Mouse (Mus musculus) liver, embryonic 14.5 days (tissue): Measurements from ENCODE around the gene Pde6g. TPM values are rescaled to one million over a fixed set of nuclear protein-coding genes. Genes with fewer than 3 reads are reported as not detected.
"Not testable (repeated sequence)": the region's sequence is repeated elsewhere in the genome, so short reads cannot be mapped to it uniquely, and the experiment has no call there.

Experiments used
- ATAC-seq: fragments of 200-750 bp; cut with Nextera tagmentation; 2 replicates; pipeline ENCODE4 v1.8.0; 2017; ENCODE audit warnings: moderate number of reproducible peaks, mild to moderate bottlenecking, moderate library complexity; ENCODE audit not compliant: insufficient read depth
- DNase-seq, 3 experiments: peaks; one replicate each; pipeline ENCODE4 v3.0.0-alpha.2; 2012 to 2013; ENCODE audit warnings: low read depth in 3 of 3, low spot score in 3 of 3
- H3K27ac ChIP-seq: fragments of 300-500 bp; sonication (generic); 2 replicates; pipeline ENCODE4 v1.5.1; 2014; ENCODE audit warnings: moderate library complexity, mild to moderate bottlenecking, control low read depth, inconsistent platforms
- H3K27me3 ChIP-seq: fragments of 300-500 bp; sonication (generic); 2 replicates; pipeline ENCODE4 v1.6.1; 2014; ENCODE audit warnings: mild to moderate bottlenecking, low read length, moderate library complexity; ENCODE audit not compliant: control insufficient read depth, insufficient read depth
- H3K36me3 ChIP-seq: fragments of 300-500 bp; sonication (generic); replicated peaks from 2 replicates; pipeline ENCODE4 v1.6.1; 2014; ENCODE audit warnings: low read depth; ENCODE audit not compliant: control insufficient read depth, insufficient read depth
- H3K4me1 ChIP-seq, 2 experiments: fragments of 200-500 bp in 1 of 2; fragments of 300-500 bp in 1 of 2; sonication (generic) in 1 of 2; replicated peaks; 2 replicates each; pipeline ENCODE4 v1.6.1; 2012 to 2014; ENCODE audit warnings: antibody characterized with exemption in 1 of 2, inconsistent platforms in 1 of 2, low read length in 1 of 2; ENCODE audit not compliant: control insufficient read depth in 2 of 2, insufficient read depth in 2 of 2
- H3K4me2 ChIP-seq: fragments of 300-500 bp; sonication (generic); 2 replicates; pipeline ENCODE4 v1.6.1; 2014; ENCODE audit warnings: low read depth, mild to moderate bottlenecking, control low read depth, moderate library complexity
- H3K4me3 ChIP-seq, 2 experiments: fragments of 200-500 bp in 1 of 2; fragments of 300-500 bp in 1 of 2; sonication (generic) in 1 of 2; 2 replicates each; pipeline ENCODE4 v1.5.1; 2012 to 2014; ENCODE audit warnings: low read depth in 2 of 2, low read length in 2 of 2, mild to moderate bottlenecking in 2 of 2, control low read depth in 1 of 2, inconsistent platforms in 1 of 2, moderate library complexity in 1 of 2; ENCODE audit not compliant: insufficient read depth in 1 of 2
- H3K9ac ChIP-seq: fragments of 300-500 bp; sonication (generic); replicated peaks from 2 replicates; pipeline ENCODE4 v1.6.1; 2014; ENCODE audit warnings: mild to moderate bottlenecking, control low read depth, moderate library complexity
- H3K9me3 ChIP-seq: fragments of 300-500 bp; sonication (generic); 2 replicates; pipeline ENCODE4 v1.6.1; 2016; ENCODE audit warnings: low read length, mixed read lengths; ENCODE audit not compliant: control insufficient read depth
- CTCF ChIP-seq: IDR thresholded peaks from 2 replicates; pipeline ENCODE4 v1.5.1; 2016; ENCODE audit warnings: antibody characterized with exemption, low read depth, control low read depth
- EP300 ChIP-seq: IDR thresholded peaks from 2 replicates; pipeline ENCODE4 v1.6.1; 2016; ENCODE audit warnings: antibody characterized with exemption, low read depth
- WGBS: fragments of 180-500 bp; shearing (Covaris S2); extraction: QIAGEN DNeasy Blood & Tissue Kit; methylation state at CpG from one replicate; pipeline ENCODE4 v1.1.7; 2014; ENCODE audit not compliant: insufficient replicate concordance; 5-methylcytosine and 5-hydroxymethylcytosine counted together
- polyA plus RNA-seq, 2 experiments: library from polyadenylated mRNA; depleted of rRNA in 1 of 2; stranded (reverse) in 1 of 2; unstranded in 1 of 2; fragments of >200 nt; fragmentation: Nextera tagmentation in 1 of 2; extraction: Ambion mirVana in 1 of 2; gene quantifications; 2 replicates each; pipeline versions ENCODE4 v1.2.1 to v1.2.3; 2012 to 2014

The Pde6g gene
- polyA plus RNA-seq, 2 experiments = 0.19 to 0.23 TPM

- Histone ChIP-seq H3K36me3 (peaks cover 85% of the 10 kb centered on the region), H3K4me3 (no peak overlapping the region), H3K27me3 (no peaks in the 10 kb centered on the region), H3K27ac (no peak overlapping the region), H3K4me2 (no peak overlapping the region), H3K4me1 (no peaks in the 10 kb centered on the region), H3K9me3 (no peaks in the 10 kb centered on the region), H3K9ac (no peak overlapping the region)
- no peak for ATAC-seq
- WGBS = 71% methylated on average over 9 of the region's 9 CpGs
- no peak for TF ChIP-seq EP300
- TF ChIP-seq CTCF = peak; percentile 83
- peak in 1 of 3 experiments; percentile 39 for DNase-seq
Measured at GRCm38 (mm10) chr11:120423569-120424295, 29.6 kb downstream of the Pde6g start.

- Histone ChIP-seq H3K4me2 (no peak overlapping the region), H3K9ac (no peak overlapping the region), H3K4me3 (no peak overlapping the region), H3K27ac (no peak overlapping the region), H3K27me3 (no peaks in the 10 kb centered on the region), H3K4me1 (no peaks in the 10 kb centered on the region), H3K36me3 (peaks cover 84% of the 10 kb centered on the region), H3K9me3 (no peaks in the 10 kb centered on the region)
- no peak for ATAC-seq
- DNase-seq = no peak
- 76% methylated on average over 13 of the region's 13 CpGs for WGBS
- TF ChIP-seq CTCF (no peak), EP300 (no peak)
Measured at GRCm38 (mm10) chr11:120422651-120423568, 30.4 kb downstream of the Pde6g start.

- peaks cover 87% of the 10 kb centered on the region for H3K36me3 ChIP-seq
- 84% methylated on average over 1 of the region's 1 CpGs for WGBS
Measured at GRCm38 (mm10) chr11:120418592-120418991, 34.7 kb downstream of the Pde6g start.

GRCm38 (mm10) chr11:120417852-120418251 lies 35.4 kb downstream of the Pde6g start:
- ATAC-seq (no peak), DNase-seq (no peak)
- Histone ChIP-seq H3K4me2 (no peak overlapping the region), H3K4me1 (no peaks in the 10 kb centered on the region), H3K9ac (no peak overlapping the region), H3K36me3 (peaks cover 88% of the 10 kb centered on the region), H3K27ac (no peak overlapping the region), H3K27me3 (no peaks in the 10 kb centered on the region), H3K4me3 (no peak overlapping the region), H3K9me3 (no peaks in the 10 kb centered on the region)
- no peak for TF ChIP-seq CTCF
- TF ChIP-seq EP300 = no peak
- 88% methylated on average over 7 of the region's 7 CpGs for WGBS

More at GRCm38 (mm10) chr11:120418592-120418991, 34.7 kb downstream of the Pde6g start:
- TF ChIP-seq EP300 = no peak
- TF ChIP-seq CTCF = no peak
- H3K27ac ChIP-seq = no peak overlapping the region
- H3K9me3 ChIP-seq = no peaks in the 10 kb centered on the region
- ATAC-seq = no peak
- DNase-seq = no peak
- H3K4me1 ChIP-seq = no peaks in the 10 kb centered on the region
- H3K4me2 ChIP-seq = no peak overlapping the region
- no peak overlapping the region for H3K4me3 ChIP-seq
- H3K9ac ChIP-seq = no peak overlapping the region
- no peaks in the 10 kb centered on the region for H3K27me3 ChIP-seq

GRCm38 (mm10) chr11:120413621-120414020 lies 39.7 kb downstream of the Pde6g start:
- H3K36me3 ChIP-seq = peaks cover 89% of the 10 kb centered on the region
- H3K4me1 ChIP-seq, H3K4me3 ChIP-seq, ATAC-seq, H3K27ac ChIP-seq, H3K9ac ChIP-seq, H3K9me3 ChIP-seq, H3K4me2 ChIP-seq, H3K27me3 ChIP-seq, DNase-seq: not testable (repeated sequence)
- WGBS = 91% methylated on average over 7 of the region's 10 CpGs
